Mouse (Mus musculus): ENCODE measurements around the gene Col6a3.

DNA sequence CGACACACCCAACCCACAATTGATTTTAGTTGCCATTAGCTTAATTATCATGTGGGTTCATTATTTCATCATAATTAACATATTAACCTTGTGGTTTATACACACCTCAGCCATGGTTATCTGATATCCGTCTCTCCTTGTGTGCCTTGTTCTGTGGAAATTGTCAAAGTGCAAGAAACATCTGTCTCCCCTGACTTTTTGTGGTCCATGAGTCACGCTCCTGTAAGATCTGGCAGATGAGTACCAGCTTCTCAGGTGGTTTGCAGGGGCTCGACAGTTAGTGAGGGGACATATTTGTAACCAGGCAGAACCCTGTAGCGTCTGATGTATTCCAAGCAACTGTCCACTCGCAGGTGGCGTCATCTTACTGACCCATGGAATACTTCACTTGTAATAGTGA is 101.1 kb downstream of the Col6a3 start:
- TF ChIP-seq POLR2A (IDR thresholded peaks at IDR 0.05; ENCODE audit: borderline replicate concordance, control insufficient read depth, low read depth, low read length) = no peak
- no peak for TF ChIP-seq CTCF (IDR thresholded peaks at IDR 0.05; ENCODE audit: control insufficient read depth, insufficient read depth, low read length)

All from bone marrow, adult 2 months (tissue).